Mouse (Mus musculus) CH12.LX (cell line): ENCODE data around the gene Gmds. TPM values are rescaled to one million over a fixed set of nuclear protein-coding genes. Genes with fewer than 3 reads are reported as not detected.

ENCODE experiments used
- DNase-seq: peaks from one replicate; pipeline ENCODE4 v3.0.0-alpha.2; 2013; ENCODE audit errors: extremely low read depth
- H3K27ac ChIP-seq: 2 replicates; pipeline ENCODE4 v1.5.1; 2012; ENCODE audit warnings: low read depth, mild to moderate bottlenecking, control low read depth, moderate library complexity; ENCODE audit not compliant: insufficient read depth
- H3K27me3 ChIP-seq: replicated peaks from 2 replicates; pipeline ENCODE3; 2012; ENCODE audit warnings: inconsistent platforms
- H3K36me3 ChIP-seq, 2 experiments: replicated peaks in 1 of 2; 2 replicates each; pipeline versions ENCODE3 to v1.6.1; 2012; ENCODE audit warnings: inconsistent platforms in 1 of 2, low read length in 1 of 2, mild to moderate bottlenecking in 1 of 2, mixed read lengths in 1 of 2, moderate library complexity in 1 of 2; ENCODE audit not compliant: control insufficient read depth in 1 of 2, insufficient read depth in 1 of 2
- H3K4me1 ChIP-seq, 2 experiments: 2 replicates each; pipeline ENCODE4 v1.6.1; 2012; ENCODE audit warnings: inconsistent platforms in 1 of 2, moderate library complexity in 1 of 2; ENCODE audit not compliant: insufficient read depth in 2 of 2, control insufficient read depth in 1 of 2
- H3K4me2 ChIP-seq: 2 replicates; pipeline ENCODE4 v1.6.1; 2012; ENCODE audit warnings: low read depth, mild to moderate bottlenecking, control low read depth; ENCODE audit not compliant: poor library complexity, insufficient read depth, severe bottlenecking
- H3K4me3 ChIP-seq, 3 experiments: fragments of 150-350 bp in 1 of 3; sonication (generic) in 1 of 3; replicated peaks in 1 of 3; 2 replicates each; pipeline versions ENCODE3 to v1.5.1; 2011 to 2012; ENCODE audit warnings: low read depth in 2 of 3, low read length in 2 of 3, mild to moderate bottlenecking in 2 of 3, moderate library complexity in 2 of 3, control low read depth in 1 of 3, improper control_type of control experiment in 1 of 3, inconsistent platforms in 1 of 3, mixed read lengths in 1 of 3; ENCODE audit not compliant: poor library complexity in 1 of 3
- H3K79me2 ChIP-seq: replicated peaks from 2 replicates; pipeline ENCODE4 v1.6.1; 2012; ENCODE audit warnings: mild to moderate bottlenecking, moderate library complexity; ENCODE audit not compliant: control insufficient read depth, poor library complexity, insufficient read depth, severe bottlenecking; ENCODE audit errors: extremely low read depth
- H3K9ac ChIP-seq: 2 replicates; pipeline ENCODE4 v1.6.1; 2012; ENCODE audit warnings: low read depth, mild to moderate bottlenecking, control low read depth, moderate library complexity; ENCODE audit not compliant: insufficient read depth
- H3K9me3 ChIP-seq: replicated peaks from 2 replicates; pipeline ENCODE3; 2012; ENCODE audit warnings: low read length, inconsistent platforms, mixed read lengths
- CHD1 ChIP-seq: IDR thresholded peaks from 2 replicates; pipeline ENCODE4 v1.6.1; 2012; ENCODE audit warnings: low read depth, low read length, improper control_type of control experiment, inconsistent platforms
- CHD2 ChIP-seq: IDR thresholded peaks from 2 replicates; pipeline ENCODE4 v1.6.1; 2011; ENCODE audit warnings: low read length, improper control_type of control experiment
- CTCF ChIP-seq, 2 experiments: IDR thresholded peaks in 1 of 2; conservative IDR thresholded peaks in 1 of 2; 2 replicates each; pipeline ENCODE4 v1.5.1; 2011 to 2012; ENCODE audit warnings: low read depth in 2 of 2, low read length in 2 of 2, improper control_type of control experiment in 1 of 2, inconsistent platforms in 1 of 2, mild to moderate bottlenecking in 1 of 2, moderate library complexity in 1 of 2
- E2F4 ChIP-seq: IDR thresholded peaks from 2 replicates; pipeline ENCODE4 v1.6.1; 2011; ENCODE audit warnings: low read depth, low read length, improper control_type of control experiment; ENCODE audit not compliant: insufficient replicate concordance
- ELF1 ChIP-seq: IDR thresholded peaks from 2 replicates; pipeline ENCODE4 v1.6.1; 2014; ENCODE audit warnings: low read depth, mild to moderate bottlenecking, inconsistent platforms, low read length, improper control_type of control experiment
- ETS1 ChIP-seq: conservative IDR thresholded peaks from 2 replicates; pipeline ENCODE4 v1.6.1; 2012; ENCODE audit warnings: low read depth, mild to moderate bottlenecking, inconsistent platforms, low read length, improper control_type of control experiment, moderate library complexity
- GABPA ChIP-seq: IDR thresholded peaks from 2 replicates; pipeline ENCODE4 v1.6.1; 2012; ENCODE audit warnings: low read depth, low read length, improper control_type of control experiment, inconsistent platforms; ENCODE audit not compliant: insufficient replicate concordance
- IRF4 ChIP-seq: IDR thresholded peaks from 2 replicates; pipeline ENCODE4 v1.6.1; 2014; ENCODE audit warnings: low read depth, mild to moderate bottlenecking, inconsistent platforms, low read length, improper control_type of control experiment
- KAT2A ChIP-seq: IDR thresholded peaks from 2 replicates; pipeline ENCODE4 v1.6.1; 2012; ENCODE audit warnings: low read length, improper control_type of control experiment, inconsistent platforms; ENCODE audit not compliant: insufficient replicate concordance
- MAFK ChIP-seq: IDR thresholded peaks from 2 replicates; pipeline ENCODE4 v1.6.1; 2011; ENCODE audit warnings: low read length, improper control_type of control experiment; ENCODE audit not compliant: insufficient replicate concordance
- MAZ ChIP-seq: IDR thresholded peaks from 2 replicates; pipeline ENCODE4 v1.6.1; 2012; ENCODE audit warnings: low read depth, mild to moderate bottlenecking, inconsistent platforms, low read length, improper control_type of control experiment, moderate library complexity
- MEF2A ChIP-seq: IDR thresholded peaks from 2 replicates; pipeline ENCODE4 v1.6.1; 2014; ENCODE audit warnings: low read depth, mild to moderate bottlenecking, inconsistent platforms, low read length, improper control_type of control experiment, borderline replicate concordance
- MYC ChIP-seq: IDR thresholded peaks from 2 replicates; pipeline ENCODE4 v1.6.1; 2011; ENCODE audit warnings: low read depth, mild to moderate bottlenecking, improper control_type of control experiment, low read length
- NELFE ChIP-seq: IDR thresholded peaks from 2 replicates; pipeline ENCODE4 v1.6.1; 2011; ENCODE audit warnings: low read depth, low read length, improper control_type of control experiment
- NRF1 ChIP-seq: IDR thresholded peaks from 2 replicates; pipeline ENCODE4 v1.6.1; 2014; ENCODE audit warnings: low read depth, mild to moderate bottlenecking, inconsistent platforms, low read length, improper control_type of control experiment, moderate library complexity
- PAX5 ChIP-seq: IDR thresholded peaks from 2 replicates; pipeline ENCODE4 v1.6.1; 2012; ENCODE audit warnings: low read length, inconsistent platforms, mixed read lengths
- SIN3A ChIP-seq: IDR thresholded peaks from 2 replicates; pipeline ENCODE4 v1.6.1; 2012; ENCODE audit warnings: low read length, improper control_type of control experiment, inconsistent platforms
- USF1 ChIP-seq: IDR thresholded peaks from 2 replicates; pipeline ENCODE4 v1.6.1; 2014; ENCODE audit warnings: low read depth, mild to moderate bottlenecking, inconsistent platforms, low read length, improper control_type of control experiment
- ZKSCAN1 ChIP-seq: IDR thresholded peaks from 2 replicates; pipeline ENCODE4 v1.6.1; 2012; ENCODE audit warnings: low read depth, inconsistent platforms, low read length, improper control_type of control experiment, borderline replicate concordance
- ZMIZ1 ChIP-seq: IDR thresholded peaks from 2 replicates; pipeline ENCODE4 v1.6.1; 2012; ENCODE audit warnings: low read depth, mild to moderate bottlenecking, inconsistent platforms, low read length, improper control_type of control experiment
- dilution Hi-C: fragments of 300-500 bp; cut with MboI; formaldehyde crosslinking; loops from 2 replicates; pipeline ENCODE4 v1.14.3; 2020; ENCODE audit warnings: low sequenced_read_pairs; ENCODE audit not compliant: extremely low pct_unique_long_range_greater_than_20kb, extremely low pct_ligation_motif_present
- in situ Hi-C: fragments of 300-500 bp; cut with MboI; formaldehyde crosslinking; loops from 3 replicates; pipeline ENCODE4 v1.14.3; 2019; ENCODE audit warnings: low sequenced_read_pairs, low pct_ligation_motif_present, low pct_unique_long_range_greater_than_20kb, mixed read lengths
- polyA plus RNA-seq: library from polyadenylated mRNA; unstranded; fragments of >175 nt; gene quantifications from 2 replicates; pipeline ENCODE4 v1.2.1, GENCODE M21; 2012; ENCODE audit warnings: low read depth; ENCODE audit not compliant: insufficient read length
- total RNA-seq, 2 experiments: library from RNA; depleted of rRNA; stranded (reverse); fragments of 300-350 nt in 1 of 2; fragments of >200 nt in 1 of 2; gene quantifications; 2 replicates each; pipeline ENCODE4 v1.2.3; 2012 to 2014

Gmds gene
- total and polyA plus RNA-seq, 3 experiments = 11.0 to 19.3 (median 15.1) TPM

DNA sequence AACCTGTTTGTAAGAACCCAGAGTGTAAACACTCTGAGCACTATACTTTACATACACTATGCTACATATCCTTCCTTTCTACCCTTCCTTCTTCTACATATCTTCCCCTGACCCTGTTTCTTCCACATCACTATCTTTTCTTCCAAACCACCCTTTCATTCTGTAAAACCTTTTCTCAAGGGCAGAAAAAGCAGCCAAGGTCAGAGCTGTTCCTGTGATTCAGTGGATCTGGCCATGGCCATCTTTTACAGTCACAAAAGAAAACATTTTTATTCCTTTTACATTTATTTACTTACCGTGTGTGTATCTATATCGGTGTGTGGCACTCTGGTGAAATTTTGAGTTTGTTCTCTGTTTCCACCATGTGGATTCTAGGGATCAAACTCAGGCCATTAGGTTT, 418.8 kb downstream of the Gmds start:
- dilution Hi-C loops = no loop called here
- H3K9ac ChIP-seq = no peak overlapping the region
- TF ChIP-seq USF1 (no peak), CHD1 (no peak), ETS1 (no peak), CHD2 (no peak), MAZ (no peak), NRF1 (no peak), ZMIZ1 (no peak)
- no peak overlapping the region for H3K4me2 ChIP-seq
- H3K27me3 ChIP-seq = no peaks in the 10 kb centered on the region
- in situ Hi-C loops = no loop called here
- H3K9me3 ChIP-seq = no peaks in the 10 kb centered on the region
- peaks cover 0 to 2% of the 10 kb centered on the region in 2 experiments for H3K36me3 ChIP-seq
- 0 out of 4 replicates have a peak, but pooled peaks cover 0 to 3% of the 10 kb centered on the region in 2 experiments for H3K4me1 ChIP-seq
- no peaks in the 10 kb centered on the region for H3K79me2 ChIP-seq
- H3K4me3 ChIP-seq = no peak overlapping the region
- no peak overlapping the region for H3K27ac ChIP-seq
- DNase-seq = no peak

DNA sequence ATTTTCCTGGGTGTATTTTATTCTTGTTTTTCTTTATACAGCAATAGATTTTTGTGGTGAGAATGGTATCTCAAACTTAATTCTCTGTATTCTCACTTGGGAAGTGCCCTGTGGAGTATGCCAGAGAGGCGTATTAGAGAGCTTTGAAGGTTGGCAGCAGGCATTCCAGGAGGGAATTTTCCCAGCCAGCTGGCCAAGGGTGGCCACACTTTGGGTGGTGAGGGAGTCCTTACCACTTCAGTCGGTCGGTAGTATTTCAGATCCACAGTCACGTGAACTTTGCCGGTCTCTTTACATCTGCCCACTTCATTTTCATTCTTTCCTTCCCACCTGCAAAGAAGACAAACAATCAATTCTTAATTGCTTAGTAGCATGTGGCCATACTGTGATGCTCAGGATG, 421.2 kb downstream of the Gmds start:
- dilution Hi-C loops = no loop called here
- TF ChIP-seq MAFK = no peak
- TF ChIP-seq CTCF (conservative IDR thresholded peaks at IDR 0.05 in 1 of 2, IDR thresholded peaks at IDR 0.05 in 1 of 2; ENCODE audit: low read depth in 2 of 2, low read length in 2 of 2) = no peak
- TF ChIP-seq CHD2 = no peak
- TF ChIP-seq MAZ = no peak
- no peak for TF ChIP-seq KAT2A
- TF ChIP-seq NELFE = no peak
- TF ChIP-seq MEF2A = no peak
- TF ChIP-seq GABPA = no peak
- TF ChIP-seq PAX5 = no peak
- no peak for TF ChIP-seq ZKSCAN1
- TF ChIP-seq SIN3A = no peak
- no peak for TF ChIP-seq ELF1
- TF ChIP-seq MYC = no peak
- TF ChIP-seq E2F4 = no peak
- no peak for TF ChIP-seq USF1
- no peak for TF ChIP-seq ETS1
- TF ChIP-seq IRF4 = no peak

More for the DNA sequence above, 421.2 kb downstream of the Gmds start:
- H3K27ac ChIP-seq = no peak overlapping the region
- no peaks in the 10 kb centered on the region for H3K9me3 ChIP-seq
- H3K4me1 ChIP-seq = 0 out of 4 replicates have a peak, but pooled peaks cover 0 to 3% of the 10 kb centered on the region in 2 experiments
- no peaks in the 10 kb centered on the region for H3K27me3 ChIP-seq
- H3K4me2 ChIP-seq = no peak overlapping the region
- in situ Hi-C loops = no loop called here
- H3K9ac ChIP-seq = no peak overlapping the region
- peaks cover 0 to 2% of the 10 kb centered on the region in 2 experiments for H3K36me3 ChIP-seq
- no peak for DNase-seq
- H3K4me3 ChIP-seq = no peak overlapping the region
- H3K79me2 ChIP-seq = no peaks in the 10 kb centered on the region
